Mouse (Mus musculus): ENCODE results near the gene Agps. TPM values are rescaled to one million over a fixed set of nuclear protein-coding genes. Genes with fewer than 3 reads are reported as not detected.
A peak's percentile ranks its signal among the peaks of the same experiment; 100 is the strongest.
"Not testable (repeated sequence)": the region's sequence is repeated elsewhere in the genome, so short reads cannot be mapped to it uniquely, and the experiment has no call there.

Gene Agps
- polyA plus RNA-seq, 1 experiment, result 21.5 TPM

GRCm38 (mm10) chr2:75933541-75933940 is 101.6 kb downstream of the Agps start:
- DNase-seq (ENCODE audit: low read depth), result no peak
- TF ChIP-seq POLR2A (IDR thresholded peaks at IDR 0.05; ENCODE audit: borderline replicate concordance, extremely low read depth, insufficient read depth, insufficient read length, poor library complexity, severe bottlenecking), result no peak
- TF ChIP-seq CTCF (IDR thresholded peaks at IDR 0.05; ENCODE audit: borderline replicate concordance, extremely low read depth, insufficient read depth, insufficient read length), result no peak

DNA sequence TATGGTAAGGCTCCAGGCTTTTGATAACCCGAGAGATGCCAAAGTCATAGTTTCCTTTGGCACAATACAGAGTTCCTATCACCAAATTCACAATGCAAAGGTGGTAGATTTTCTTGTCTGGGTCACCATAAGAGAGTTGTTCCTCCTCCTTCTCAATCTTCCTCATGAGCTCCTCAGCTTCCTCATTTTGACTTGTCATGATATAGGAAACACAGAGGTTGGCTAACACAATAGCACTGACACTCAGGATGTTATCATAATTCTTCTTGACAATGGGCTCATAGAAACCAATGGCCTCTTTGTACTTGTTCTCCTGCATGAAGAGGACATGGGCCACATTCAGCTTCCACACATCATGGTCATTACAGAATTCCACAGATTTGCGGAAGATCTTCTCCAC is 104.7 kb downstream of the Agps start:
- not testable (repeated sequence) for DNase-seq (ENCODE audit: low read depth)

GRCm38 (mm10) chr2:75937520-75938116 is 105.6 kb downstream of the Agps start:
- DNase-seq (ENCODE audit: low read depth), result not testable (repeated sequence)

DNA sequence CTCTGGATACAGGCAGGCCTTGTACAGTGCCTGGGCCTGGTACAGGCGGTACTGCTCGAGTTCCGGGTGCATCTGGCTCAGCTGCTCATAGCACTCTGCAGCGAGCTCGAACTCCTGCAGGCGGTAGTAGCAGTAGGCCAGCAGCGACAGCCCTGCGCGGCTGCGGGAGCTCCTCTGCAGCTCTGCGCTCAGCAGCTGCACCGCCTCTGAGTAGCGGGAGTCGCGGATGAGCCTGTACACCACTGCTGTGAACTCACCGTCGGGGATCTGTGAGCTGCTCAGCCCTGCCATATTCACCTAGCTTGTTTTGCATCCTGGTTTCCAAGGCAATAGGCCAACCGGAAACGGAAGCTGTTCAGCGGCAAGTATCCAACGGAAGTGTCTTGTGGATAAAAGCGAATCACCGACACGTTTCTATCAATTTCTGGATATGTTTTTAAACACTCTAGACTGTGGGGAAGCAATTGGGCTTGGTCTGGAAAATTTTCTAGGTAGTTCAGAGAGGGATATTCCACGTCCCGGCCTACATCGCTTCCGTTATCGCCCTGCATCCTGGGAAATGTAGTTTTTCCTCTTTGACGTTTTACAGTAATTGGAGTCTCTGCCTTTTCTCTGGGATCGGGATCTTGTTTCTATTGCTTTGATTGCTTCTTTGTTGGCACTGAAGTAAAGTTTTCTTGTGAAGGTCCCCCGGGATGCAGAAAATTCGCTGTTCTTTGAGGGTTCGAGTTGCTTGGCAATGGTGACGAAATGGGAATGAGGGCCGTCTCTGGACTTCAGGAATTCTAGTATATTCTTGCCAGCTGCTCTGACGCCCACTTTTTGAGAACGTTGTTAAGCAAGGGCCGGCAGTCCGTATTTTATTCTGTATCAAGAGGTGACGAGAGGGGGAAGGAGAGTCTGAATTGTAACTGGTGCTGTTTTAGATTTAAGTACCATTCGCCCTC is 106.4 kb downstream of the Agps start, which contains the start of gene Ttc30b:
Ttc30b (minus strand) TSS at position 469 of the 947 bp plus-strand sequence.
- DNase-seq (ENCODE audit: low read depth), result peak; percentile 94
- TF ChIP-seq POLR2A (IDR thresholded peaks at IDR 0.05; ENCODE audit: borderline replicate concordance, extremely low read depth, insufficient read depth, insufficient read length, poor library complexity, severe bottlenecking), result no peak
- TF ChIP-seq CTCF (IDR thresholded peaks at IDR 0.05; ENCODE audit: borderline replicate concordance, extremely low read depth, insufficient read depth, insufficient read length), result no peak

GRCm38 (mm10) chr2:75950685-75951084 is 118.7 kb downstream of the Agps start:
- TF ChIP-seq CTCF (IDR thresholded peaks at IDR 0.05; ENCODE audit: borderline replicate concordance, extremely low read depth, insufficient read depth, insufficient read length) (no peak), POLR2A (IDR thresholded peaks at IDR 0.05; ENCODE audit: borderline replicate concordance, extremely low read depth, insufficient read depth, insufficient read length, poor library complexity, severe bottlenecking) (no peak)
- DNase-seq (ENCODE audit: low read depth), result no peak

DNA sequence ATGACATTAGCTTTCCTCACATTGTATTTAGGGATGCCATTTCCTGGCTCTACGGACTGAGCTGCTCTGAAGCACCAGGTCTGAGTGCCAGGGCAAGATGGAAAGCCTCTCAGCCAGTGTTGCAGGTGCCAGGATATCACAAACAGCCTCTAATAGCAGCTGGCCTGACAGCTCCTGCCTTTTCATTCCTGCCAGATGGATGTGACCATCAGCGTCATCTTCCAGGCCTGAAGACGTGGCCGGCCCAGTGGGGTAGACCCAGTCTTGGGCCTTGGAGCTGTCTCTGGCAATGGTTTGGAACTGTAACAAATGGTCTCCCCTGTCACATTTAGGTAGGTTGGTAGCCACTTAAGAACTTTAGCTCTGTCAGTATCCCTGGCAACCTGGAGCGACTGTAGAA is 121.3 kb downstream of the Agps start:
- TF ChIP-seq POLR2A (IDR thresholded peaks at IDR 0.05; ENCODE audit: borderline replicate concordance, extremely low read depth, insufficient read depth, insufficient read length, poor library complexity, severe bottlenecking), result no peak
- DNase-seq (ENCODE audit: low read depth), result no peak

DNA sequence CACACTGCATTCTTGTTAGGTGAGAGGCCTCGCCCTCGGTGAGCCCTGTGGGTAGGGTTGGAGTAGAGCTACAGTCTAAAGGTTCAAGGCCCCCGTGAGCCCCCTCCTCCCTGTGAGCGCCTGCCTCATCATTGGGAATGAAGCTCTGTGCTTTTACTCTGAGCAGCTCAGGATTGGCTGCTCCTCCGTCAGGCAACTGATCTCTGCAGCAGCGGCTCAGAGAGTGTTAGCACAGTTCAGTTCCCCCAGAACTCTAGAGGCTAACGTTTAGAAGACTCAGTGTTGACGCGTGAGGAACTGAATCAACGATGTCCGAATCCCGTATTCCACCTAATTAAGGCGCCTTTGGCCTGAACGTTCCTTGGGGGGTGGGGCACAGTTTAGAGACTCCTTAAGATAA is 123.7 kb downstream of the Agps start:
- TF ChIP-seq CTCF (IDR thresholded peaks at IDR 0.05; ENCODE audit: borderline replicate concordance, extremely low read depth, insufficient read depth, insufficient read length) (no peak), POLR2A (IDR thresholded peaks at IDR 0.05; ENCODE audit: borderline replicate concordance, extremely low read depth, insufficient read depth, insufficient read length, poor library complexity, severe bottlenecking) (no peak)
- DNase-seq (ENCODE audit: low read depth), result no peak

- TF ChIP-seq CTCF (IDR thresholded peaks at IDR 0.05; ENCODE audit: borderline replicate concordance, extremely low read depth, insufficient read depth, insufficient read length) (no peak), POLR2A (IDR thresholded peaks at IDR 0.05; ENCODE audit: borderline replicate concordance, extremely low read depth, insufficient read depth, insufficient read length, poor library complexity, severe bottlenecking) (no peak)
- DNase-seq (ENCODE audit: low read depth), result peak; percentile 74
Measured at GRCm38 (mm10) chr2:75959183-75959849, 127.3 kb downstream of the Agps start.

GRCm38 (mm10) chr2:75959850-75960365 is 127.9 kb downstream of the Agps start:
- peak; percentile 89 for DNase-seq (ENCODE audit: low read depth)
- no peak for TF ChIP-seq CTCF (IDR thresholded peaks at IDR 0.05; ENCODE audit: borderline replicate concordance, extremely low read depth, insufficient read depth, insufficient read length)
- TF ChIP-seq POLR2A (IDR thresholded peaks at IDR 0.05; ENCODE audit: borderline replicate concordance, extremely low read depth, insufficient read depth, insufficient read length, poor library complexity, severe bottlenecking), result no peak

DNA sequence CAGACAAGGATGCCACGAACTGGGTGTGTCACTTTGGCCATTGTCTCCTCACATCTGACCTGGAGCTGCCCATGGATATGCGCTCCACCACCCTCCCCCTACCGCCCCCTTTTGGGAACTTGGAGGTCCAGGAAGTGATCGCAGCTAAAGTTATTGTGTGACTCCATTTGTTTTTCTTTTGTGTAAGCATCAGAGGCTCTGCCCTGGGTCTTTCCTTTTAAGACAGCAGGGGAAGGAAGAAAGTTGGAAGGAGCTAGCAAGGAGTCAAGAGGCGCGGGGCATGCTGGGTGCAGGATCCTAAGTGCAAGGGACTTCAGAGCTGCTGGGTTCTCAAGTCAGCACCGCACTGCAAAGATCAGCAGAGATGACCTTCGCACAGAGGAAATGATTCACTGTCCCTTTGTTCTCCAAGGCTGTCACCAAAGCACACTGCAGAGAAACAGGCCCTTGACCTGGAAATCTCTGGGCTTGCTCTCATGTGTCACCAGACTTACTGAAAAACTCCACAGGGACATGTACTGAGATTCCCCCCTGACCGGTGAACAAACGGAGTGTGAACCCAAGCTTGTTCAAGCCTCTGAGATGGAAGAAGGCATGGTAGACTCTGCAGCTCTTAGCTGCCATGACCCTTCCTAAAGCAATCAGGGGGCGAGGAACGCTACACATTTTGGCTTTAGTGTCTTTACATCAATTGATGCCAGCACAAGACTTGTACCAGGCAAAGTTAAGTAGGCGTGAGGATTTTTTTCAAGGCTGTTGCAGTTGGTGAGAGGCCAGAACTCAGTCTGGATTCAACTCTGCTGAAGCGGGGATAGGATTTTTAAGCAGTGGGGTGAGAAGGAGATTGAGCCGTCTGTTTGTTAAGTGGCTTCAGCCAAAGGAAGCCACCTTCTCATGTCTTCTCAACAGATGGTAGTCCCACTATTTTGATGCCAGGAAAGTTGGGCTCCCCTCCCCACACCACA is 128.7 kb downstream of the Agps start:
- peak; percentile 59 for DNase-seq (ENCODE audit: low read depth)
- TF ChIP-seq POLR2A (IDR thresholded peaks at IDR 0.05; ENCODE audit: borderline replicate concordance, extremely low read depth, insufficient read depth, insufficient read length, poor library complexity, severe bottlenecking), result no peak

Data from brain, embryonic 14.5 days (tissue).